Mouse (Mus musculus) adrenal gland, postnatal 14 days (tissue): ENCODE measurements around the gene Stx16. TPM values are rescaled to one million over a fixed set of nuclear protein-coding genes. Genes with fewer than 3 reads are reported as not detected.

Experiments used
- DNase-seq: peaks from one replicate; pipeline ENCODE4 v3.0.0; 2021; ENCODE audit warnings: mixed read lengths
- long read RNA-seq, 2 experiments: library from polyadenylated mRNA; stranded (forward); transcript quantifications; one replicate each; pipeline ENCODE4 v2.0.0; 2021
- total RNA-seq: library from RNA; stranded (reverse); gene quantifications from 2 replicates; pipeline ENCODE4 v1.2.3, GENCODE M21; 2021

Stx16 gene
- total RNA-seq = 33.8 and 37.5 TPM in 2 replicates
- long read RNA-seq, experiment 1, partial matches to known transcripts = 0 of 6 reads
- long read RNA-seq, experiment 1, other reads (novel, unspliced or antisense) = 6 of 6 reads
- long read RNA-seq, experiment 2, partial matches to known transcripts = 3 of 12 reads
- long read RNA-seq, experiment 2, other reads (novel, unspliced or antisense) = 9 of 12 reads

- peak; percentile 97 for DNase-seq
Measured at GRCm38 (mm10) chr2:174075673-174076432, at the start of gene Stx16. TSS of gene Stx16 (plus strand) at chr2:174076308.

- DNase-seq = no peak
Measured at GRCm38 (mm10) chr2:174026406-174026805, 49.7 kb upstream of the Stx16 start.

- DNase-seq = no peak
Measured at GRCm38 (mm10) chr2:174033257-174033800, 42.8 kb upstream of the Stx16 start.

GRCm38 (mm10) chr2:174047656-174048055 is 28.5 kb upstream of the Stx16 start:
- no peak for DNase-seq

- DNase-seq = no peak
Measured at GRCm38 (mm10) chr2:174049481-174050338, 26.4 kb upstream of the Stx16 start.

GRCm38 (mm10) chr2:174050339-174050685 is 25.8 kb upstream of the Stx16 start:
- DNase-seq = peak; percentile 12

- DNase-seq = no peak
Measured at GRCm38 (mm10) chr2:174051081-174051481, 25.0 kb upstream of the Stx16 start.

- no peak for DNase-seq
Measured at GRCm38 (mm10) chr2:174054496-174054895, 21.6 kb upstream of the Stx16 start.

GRCm38 (mm10) chr2:174057730-174058129 is 18.4 kb upstream of the Stx16 start:
- DNase-seq = no peak

- no peak for DNase-seq
Measured at GRCm38 (mm10) chr2:174058316-174058939, 17.7 kb upstream of the Stx16 start.

- no peak for DNase-seq
Measured at GRCm38 (mm10) chr2:174059591-174060385, 16.3 kb upstream of the Stx16 start.

- DNase-seq = no peak
Measured at GRCm38 (mm10) chr2:174061219-174061618, 14.9 kb upstream of the Stx16 start.

- no peak for DNase-seq
Measured at GRCm38 (mm10) chr2:174063074-174063473, 13.0 kb upstream of the Stx16 start.

- DNase-seq = no peak
Measured at GRCm38 (mm10) chr2:174063527-174064211, 12.4 kb upstream of the Stx16 start.

GRCm38 (mm10) chr2:174067793-174068419 is 8.2 kb upstream of the Stx16 start:
- no peak for DNase-seq

GRCm38 (mm10) chr2:174069532-174070049 is 6.5 kb upstream of the Stx16 start:
- DNase-seq = no peak

GRCm38 (mm10) chr2:174071406-174071805 is 4.7 kb upstream of the Stx16 start:
- peak; percentile 60 for DNase-seq

GRCm38 (mm10) chr2:174073156-174073790 is 2.8 kb upstream of the Stx16 start:
- peak; percentile 30 for DNase-seq

GRCm38 (mm10) chr2:174074621-174075020 is 1.5 kb upstream of the Stx16 start:
- peak; percentile 24 for DNase-seq
